Mouse (Mus musculus) liver, embryonic 13.5 days (tissue): ENCODE results near the gene Nhlrc1. TPM values are rescaled to one million over a fixed set of nuclear protein-coding genes. Genes with fewer than 3 reads are reported as not detected.

ENCODE experiments used
- ATAC-seq: fragments of 200-750 bp; cut with Nextera tagmentation; 2 replicates; pipeline ENCODE4 v1.8.0; 2017; ENCODE audit warnings: low read depth, mild to moderate bottlenecking, moderate number of reproducible peaks, moderate library complexity
- DNase-seq: peaks from one replicate; pipeline ENCODE4 v3.0.0; 2022
- H3K27ac ChIP-seq: fragments of 300-500 bp; sonication (generic); 2 replicates; pipeline ENCODE4 v1.5.1; 2015; ENCODE audit warnings: moderate library complexity, mild to moderate bottlenecking, inconsistent platforms
- H3K27me3 ChIP-seq: fragments of 300-500 bp; sonication (generic); 2 replicates; pipeline ENCODE4 v1.6.1; 2015; ENCODE audit warnings: mild to moderate bottlenecking, inconsistent platforms
- H3K36me3 ChIP-seq: fragments of 300-500 bp; sonication (generic); 2 replicates; pipeline ENCODE4 v1.6.1; 2015; ENCODE audit warnings: mild to moderate bottlenecking, inconsistent platforms
- H3K4me1 ChIP-seq: fragments of 300-500 bp; sonication (generic); replicated peaks from 2 replicates; pipeline ENCODE4 v1.6.1; 2015; ENCODE audit warnings: inconsistent platforms
- H3K4me2 ChIP-seq: fragments of 300-500 bp; sonication (generic); 2 replicates; pipeline ENCODE4 v1.6.1; 2015; ENCODE audit warnings: inconsistent platforms, mild to moderate bottlenecking, moderate library complexity
- H3K4me3 ChIP-seq: fragments of 300-500 bp; sonication (generic); replicated peaks from 2 replicates; pipeline ENCODE4 v1.5.1; 2015; ENCODE audit warnings: mild to moderate bottlenecking, inconsistent platforms
- H3K9ac ChIP-seq: fragments of 300-500 bp; sonication (generic); 2 replicates; pipeline ENCODE4 v1.6.1; 2015; ENCODE audit warnings: mild to moderate bottlenecking, inconsistent platforms
- H3K9me3 ChIP-seq: fragments of 300-500 bp; sonication (generic); replicated peaks from 2 replicates; pipeline ENCODE4 v1.6.1; 2016; ENCODE audit warnings: inconsistent platforms
- WGBS: fragments of 180-500 bp; shearing (Covaris S2); methylation state at CpG from one replicate; pipeline ENCODE4 v1.1.7; 2015; ENCODE audit not compliant: insufficient replicate concordance; 5-methylcytosine and 5-hydroxymethylcytosine counted together
- polyA plus RNA-seq: library from polyadenylated mRNA; unstranded; fragments of >200 nt; fragmentation: Nextera tagmentation; extraction: Ambion mirVana; gene quantifications from 2 replicates; pipeline ENCODE4 v1.2.1, GENCODE M21; 2015

The Nhlrc1 gene
- polyA plus RNA-seq, 1 experiment from 2014 or later = 0.63 TPM

DNA sequence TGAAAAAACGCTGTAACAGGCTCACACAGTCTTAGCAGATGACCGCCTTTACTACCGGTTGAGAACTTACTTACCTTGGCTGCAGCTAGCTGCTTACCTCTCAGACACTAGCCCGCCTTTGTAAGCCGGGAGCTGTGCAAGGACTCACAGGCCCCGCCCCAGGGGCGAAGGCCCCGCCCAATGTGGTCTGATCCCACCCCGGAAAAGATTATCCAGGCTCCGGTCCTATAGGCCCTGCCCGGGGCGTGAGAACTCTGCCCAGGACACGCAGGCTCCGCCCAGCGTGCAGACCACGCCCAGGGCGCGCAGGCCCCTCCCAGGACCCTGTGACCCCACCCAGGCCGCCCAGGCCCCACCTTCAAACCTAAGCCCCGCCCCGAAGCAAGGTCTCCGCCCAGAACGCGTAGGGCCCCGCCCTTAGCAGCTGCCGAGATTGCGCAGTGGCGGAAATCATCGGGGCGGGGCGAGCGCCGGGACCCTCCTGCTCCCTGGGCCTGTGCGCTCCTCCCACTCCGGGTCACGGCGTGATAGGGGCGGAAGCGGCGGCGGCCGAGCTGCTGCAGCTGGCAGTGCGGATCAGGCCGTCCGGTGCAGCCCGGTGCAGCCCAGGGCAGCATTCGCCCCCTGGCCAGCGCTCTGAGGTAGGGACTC lies 28.5 kb upstream of the Nhlrc1 start, which contains the start of gene Kdm1b:
Gene Kdm1b (plus strand): TSS at position 470 of the 651 bp plus-strand sequence.
- Histone ChIP-seq H3K9ac (peak within 1 kb of the TSS; percentile 83), H3K27ac (peak within 1 kb of the TSS; percentile 15; the same call in 1 of the 2 replicates), H3K27me3 (peaks cover 19% of the 10 kb centered on the region), H3K4me2 (peak within 1 kb of the TSS; percentile 93), H3K36me3 (no peaks in the 10 kb centered on the region), H3K4me3 (peak within 1 kb of the TSS; percentile 77), H3K9me3 (no peaks in the 10 kb centered on the region), H3K4me1 (peaks cover 30% of the 10 kb centered on the region)
- DNase-seq (peak; percentile 98), ATAC-seq (peak; percentile 95)
- WGBS = under 1% methylated on average over 48 of the region's 48 CpGs

DNA sequence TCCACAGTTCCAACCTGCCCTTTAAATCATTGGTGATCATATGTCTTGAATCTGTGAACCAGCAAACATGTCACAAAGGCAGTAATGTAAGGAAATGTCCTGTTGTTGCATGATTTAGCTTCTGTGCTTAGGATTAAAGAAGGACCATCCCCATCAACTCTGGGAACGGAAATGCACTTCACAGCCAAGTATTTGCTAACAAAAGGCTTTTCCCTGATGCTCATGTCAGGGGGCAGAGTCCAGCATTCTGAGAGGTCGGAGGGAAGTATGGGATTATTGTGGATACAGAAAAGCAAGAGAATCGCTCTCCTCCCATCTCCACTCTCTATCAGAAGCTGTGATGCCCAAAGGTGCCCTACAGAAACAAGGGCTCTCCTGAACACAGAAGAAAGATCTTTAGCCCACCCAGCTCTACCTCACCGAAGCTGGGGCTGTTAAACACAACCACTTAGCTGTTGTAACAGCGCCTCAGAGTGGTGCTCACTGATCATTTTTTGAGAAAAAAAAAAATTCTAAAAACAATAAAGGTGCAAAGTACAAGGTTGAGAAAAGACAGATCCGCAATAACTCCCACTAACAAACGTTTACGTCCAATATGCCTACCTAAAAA lies 27.5 kb upstream of the Nhlrc1 start:
- H3K27me3 ChIP-seq = peaks cover 19% of the 10 kb centered on the region
- H3K9ac ChIP-seq = peak overlapping the region; percentile 56
- H3K27ac ChIP-seq = no peak overlapping the region
- WGBS = 51% methylated on average over 8 of the region's 8 CpGs
- peak overlapping the region; percentile 93 for H3K4me2 ChIP-seq
- H3K36me3 ChIP-seq = no peaks in the 10 kb centered on the region
- H3K9me3 ChIP-seq = no peaks in the 10 kb centered on the region
- peak overlapping the region; percentile 77 for H3K4me3 ChIP-seq
- ATAC-seq = no peak
- peaks cover 30% of the 10 kb centered on the region for H3K4me1 ChIP-seq
- no peak for DNase-seq

DNA sequence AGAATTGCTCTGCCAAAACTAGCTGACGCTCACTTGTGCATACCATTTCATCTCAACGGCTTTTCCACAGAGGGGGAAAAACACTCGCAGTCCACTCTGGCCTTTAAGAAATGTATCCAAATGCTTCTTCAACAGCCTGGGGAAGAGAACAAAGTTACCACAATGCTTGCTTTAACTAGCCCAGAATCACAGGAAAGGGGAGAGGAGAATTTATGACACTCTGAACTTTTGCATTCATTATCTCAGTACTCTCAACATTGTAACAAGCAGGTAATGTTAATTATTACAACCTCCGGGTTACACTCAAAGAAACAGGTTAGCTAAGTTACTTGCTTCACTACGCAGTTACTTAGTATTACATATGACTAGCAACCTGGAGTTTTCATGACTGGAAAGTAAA lies 25.4 kb upstream of the Nhlrc1 start:
- peaks cover 30% of the 10 kb centered on the region for H3K4me1 ChIP-seq
- DNase-seq = no peak
- H3K9ac ChIP-seq = no peak overlapping the region
- no peak overlapping the region for H3K4me3 ChIP-seq
- H3K4me2 ChIP-seq = no peak overlapping the region
- ATAC-seq = no peak
- WGBS = 80% methylated on average over 5 of the region's 5 CpGs
- no peaks in the 10 kb centered on the region for H3K9me3 ChIP-seq
- peaks cover 12% of the 10 kb centered on the region for H3K27me3 ChIP-seq
- H3K27ac ChIP-seq = no peak overlapping the region
- no peaks in the 10 kb centered on the region for H3K36me3 ChIP-seq

DNA sequence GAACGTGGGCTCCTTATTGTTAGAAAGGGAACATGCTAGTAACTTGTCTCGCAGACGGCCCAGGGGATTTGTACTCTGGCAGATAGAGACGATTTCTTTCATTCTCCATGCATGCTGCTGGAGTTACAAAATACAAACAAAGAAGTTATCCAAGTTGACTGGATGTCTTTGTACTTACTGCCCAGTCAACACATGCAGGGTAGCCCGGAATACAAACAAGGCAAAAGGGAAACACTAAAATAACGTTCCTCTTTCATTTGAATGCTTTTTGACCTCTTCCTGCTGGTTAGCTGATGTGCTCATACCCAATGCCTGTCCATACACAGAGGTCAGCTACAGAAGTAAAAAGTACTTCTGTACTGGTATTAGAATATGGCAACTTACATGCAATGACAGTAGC lies 23.3 kb upstream of the Nhlrc1 start:
- ATAC-seq = no peak

DNA sequence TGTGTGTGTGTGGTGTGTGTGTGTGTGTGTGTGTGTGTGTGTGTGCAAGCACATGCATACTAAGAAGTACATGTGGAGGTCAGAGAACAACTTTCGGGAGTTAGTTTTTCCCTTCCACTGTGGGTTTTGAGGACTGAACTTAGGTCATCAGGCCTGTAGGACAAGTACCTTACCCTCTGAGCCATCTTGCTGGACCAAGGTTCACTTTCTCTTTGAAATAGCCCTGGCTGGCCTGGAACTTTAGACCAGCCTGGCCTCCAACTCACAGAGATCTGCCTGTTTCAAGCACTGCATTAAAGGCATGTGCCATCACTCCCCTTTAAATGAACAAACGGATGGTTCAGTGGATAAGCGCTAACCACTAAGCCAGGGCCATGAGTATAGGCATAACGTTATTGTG lies 19.0 kb upstream of the Nhlrc1 start:
- 75% methylated on average over 4 of the region's 4 CpGs for WGBS
- no peak for DNase-seq

More for the DNA sequence above, 23.3 kb upstream of the Nhlrc1 start:
- Histone ChIP-seq H3K27me3 (no peaks in the 10 kb centered on the region), H3K4me2 (no peak overlapping the region), H3K4me3 (no peak overlapping the region), H3K9me3 (no peaks in the 10 kb centered on the region), H3K27ac (no peak overlapping the region), H3K36me3 (no peaks in the 10 kb centered on the region), H3K4me1 (peaks cover 11% of the 10 kb centered on the region), H3K9ac (no peak overlapping the region)
- DNase-seq = no peak
- WGBS = 66% methylated on average over 6 of the region's 6 CpGs

DNA sequence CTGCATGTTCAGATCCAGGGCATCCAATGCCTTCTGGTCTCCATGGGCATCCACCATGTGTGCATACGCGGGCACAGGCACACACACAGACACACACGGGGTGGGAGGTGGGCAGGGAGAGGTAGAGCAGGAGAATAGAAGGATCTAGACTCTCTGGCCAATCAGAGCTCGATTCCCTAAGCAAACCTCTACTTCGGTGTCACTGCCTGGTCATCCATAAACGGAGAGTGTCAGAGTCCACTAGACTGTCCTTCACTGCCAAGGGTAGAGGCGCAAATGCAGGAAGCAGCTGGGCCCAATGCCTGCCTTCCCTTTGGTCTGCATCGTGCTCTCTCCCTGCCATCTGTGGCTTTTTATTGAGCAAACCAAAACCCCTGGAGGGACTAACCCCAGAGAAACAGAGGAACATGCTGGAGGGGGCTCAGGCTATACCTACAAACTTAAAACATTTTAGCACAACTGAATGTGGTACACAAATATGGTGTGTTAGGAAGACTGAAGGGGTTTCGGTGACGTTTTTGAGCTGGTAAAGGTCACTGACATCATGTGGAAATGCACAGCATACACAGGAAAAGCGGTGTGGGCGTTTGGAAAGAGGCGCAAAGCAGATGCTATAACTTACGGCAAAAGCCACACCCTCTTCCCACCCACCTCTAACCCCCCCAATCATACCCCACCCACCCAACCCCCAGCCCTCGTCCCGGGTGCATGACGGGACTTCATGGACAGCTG lies 15.9 kb upstream of the Nhlrc1 start:
- Histone ChIP-seq H3K27me3 (no peaks in the 10 kb centered on the region), H3K4me1 (0 out of 2 replicates have a peak, but pooled peaks cover 2% of the 10 kb centered on the region), H3K27ac (no peak overlapping the region), H3K36me3 (no peaks in the 10 kb centered on the region), H3K4me2 (no peak overlapping the region), H3K9ac (no peak overlapping the region), H3K4me3 (no peak overlapping the region), H3K9me3 (no peaks in the 10 kb centered on the region)
- DNase-seq (no peak), ATAC-seq (no peak)
- 70% methylated on average over 17 of the region's 17 CpGs for WGBS

More for the DNA sequence above, 19.0 kb upstream of the Nhlrc1 start:
- H3K4me3 ChIP-seq = no peak overlapping the region
- H3K9ac ChIP-seq = no peak overlapping the region
- H3K27me3 ChIP-seq = no peaks in the 10 kb centered on the region
- no peaks in the 10 kb centered on the region for H3K9me3 ChIP-seq
- no peak overlapping the region for H3K4me2 ChIP-seq
- H3K4me1 ChIP-seq = 0 out of 2 replicates have a peak, but pooled peaks cover 2% of the 10 kb centered on the region
- no peak overlapping the region for H3K27ac ChIP-seq
- H3K36me3 ChIP-seq = no peaks in the 10 kb centered on the region
- no peak for ATAC-seq

DNA sequence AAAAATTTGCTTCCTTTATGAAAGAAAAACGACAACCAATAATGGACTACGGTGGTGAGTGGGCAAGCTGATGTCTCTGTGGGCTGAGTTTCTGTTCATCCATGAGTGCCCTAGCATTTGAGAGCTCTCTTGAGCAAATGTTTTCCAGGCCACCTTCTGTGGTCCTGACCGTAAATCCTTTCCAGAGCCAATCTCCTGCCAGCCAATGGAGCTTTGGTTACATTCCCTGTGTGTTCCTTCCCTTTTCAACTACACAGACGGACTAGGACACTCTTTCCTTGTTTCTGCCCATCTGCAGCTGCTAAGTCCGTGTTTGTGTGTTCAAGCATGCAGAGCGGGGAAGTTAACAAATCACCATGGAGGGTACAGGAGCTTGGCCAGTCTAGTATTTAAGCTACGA lies 6.1 kb upstream of the Nhlrc1 start:
- Histone ChIP-seq H3K27me3 (0 out of 2 replicates have a peak, but pooled peaks cover 2% of the 10 kb centered on the region), H3K36me3 (no peaks in the 10 kb centered on the region), H3K4me2 (no peak overlapping the region), H3K9ac (no peak overlapping the region), H3K4me3 (no peak overlapping the region), H3K4me1 (no peaks in the 10 kb centered on the region), H3K27ac (no peak overlapping the region), H3K9me3 (no peaks in the 10 kb centered on the region)
- ATAC-seq = no peak
- DNase-seq = no peak
- WGBS = 65% methylated on average over 7 of the region's 7 CpGs

DNA sequence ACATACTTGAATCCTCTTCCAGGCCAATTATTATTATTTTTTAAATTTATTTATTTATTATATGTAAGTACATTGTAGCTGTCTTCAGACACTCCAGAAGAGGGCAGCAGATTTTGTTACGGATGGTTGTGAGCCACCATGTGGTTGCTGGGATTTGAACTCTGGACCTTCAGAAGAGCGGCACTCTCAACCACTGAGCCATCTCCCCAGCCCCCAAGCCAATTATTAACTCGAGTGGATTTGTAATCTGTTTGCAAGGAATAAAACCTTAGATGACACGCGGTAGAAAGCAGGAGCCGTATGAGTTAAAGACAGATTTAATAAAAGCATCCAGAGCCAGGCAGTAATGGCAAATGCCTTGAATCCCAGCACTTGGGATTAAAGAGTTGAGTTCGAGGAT lies 5.1 kb upstream of the Nhlrc1 start:
- H3K27me3 ChIP-seq = 0 out of 2 replicates have a peak, but pooled peaks cover 2% of the 10 kb centered on the region
- no peak overlapping the region for H3K27ac ChIP-seq
- H3K4me2 ChIP-seq = no peak overlapping the region
- no peak overlapping the region for H3K4me3 ChIP-seq
- no peak overlapping the region for H3K9ac ChIP-seq
- no peak for DNase-seq
- 64% methylated on average over 7 of the region's 7 CpGs for WGBS
- H3K9me3 ChIP-seq = no peaks in the 10 kb centered on the region
- peaks cover under 1% of the 10 kb centered on the region for H3K4me1 ChIP-seq
- H3K36me3 ChIP-seq = no peaks in the 10 kb centered on the region
- ATAC-seq = no peak

DNA sequence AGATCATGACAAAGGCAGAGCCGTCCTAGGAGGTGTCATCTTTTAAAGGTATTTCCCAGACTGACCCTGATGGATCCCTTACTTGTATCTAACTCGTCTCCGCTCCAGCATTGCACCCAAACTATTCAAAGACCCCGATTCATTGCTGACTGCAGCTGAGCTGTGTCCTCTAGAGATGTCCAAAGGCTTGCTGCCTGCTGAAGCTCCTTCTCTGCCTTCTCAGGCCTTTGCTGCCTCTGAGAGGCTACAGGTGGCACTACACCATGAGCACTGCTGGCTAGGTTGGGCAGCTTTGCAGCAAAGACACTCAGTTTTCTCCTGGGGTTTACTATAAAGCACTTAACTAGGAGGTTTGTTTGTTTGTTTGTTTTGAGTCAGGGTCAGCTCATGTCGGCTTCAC lies 2.6 kb upstream of the Nhlrc1 start:
- peaks cover 24% of the 10 kb centered on the region for H3K27me3 ChIP-seq
- ATAC-seq = no peak

DNA sequence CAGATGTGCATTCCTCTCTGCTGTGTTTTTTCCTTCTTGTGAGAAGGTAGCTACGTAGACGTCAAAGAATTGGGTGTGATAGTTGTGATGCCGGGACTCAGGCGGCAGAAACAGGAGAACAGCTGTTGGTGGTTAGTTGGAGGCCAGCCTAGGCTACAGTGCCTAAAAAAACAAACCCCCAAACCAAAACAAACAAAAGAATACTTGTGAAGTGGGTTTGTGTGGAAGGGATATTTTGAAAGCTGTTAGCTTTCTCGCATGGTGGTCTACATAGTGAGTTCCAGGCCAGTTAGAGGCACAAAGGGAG lies 498 bp upstream of the Nhlrc1 start:
- Histone ChIP-seq H3K4me3 (no peak overlapping the region; the same call in 1 of the 2 replicates), H3K27me3 (peaks cover 24% of the 10 kb centered on the region), H3K36me3 (no peaks in the 10 kb centered on the region), H3K27ac (no peak overlapping the region), H3K9me3 (no peaks in the 10 kb centered on the region), H3K4me2 (peak overlapping the region; percentile 89), H3K4me1 (peaks cover 10% of the 10 kb centered on the region), H3K9ac (no peak overlapping the region)
- 72% methylated on average over 5 of the region's 5 CpGs for WGBS
- DNase-seq (no peak), ATAC-seq (no peak)

More for the DNA sequence above, 2.6 kb upstream of the Nhlrc1 start:
- Histone ChIP-seq H3K9ac (no peak overlapping the region), H3K4me1 (peaks cover 10% of the 10 kb centered on the region), H3K27ac (no peak overlapping the region), H3K4me3 (no peak overlapping the region), H3K4me2 (no peak overlapping the region), H3K9me3 (no peaks in the 10 kb centered on the region), H3K36me3 (no peaks in the 10 kb centered on the region)
- no peak for DNase-seq
- 42% methylated on average over 5 of the region's 5 CpGs for WGBS

DNA sequence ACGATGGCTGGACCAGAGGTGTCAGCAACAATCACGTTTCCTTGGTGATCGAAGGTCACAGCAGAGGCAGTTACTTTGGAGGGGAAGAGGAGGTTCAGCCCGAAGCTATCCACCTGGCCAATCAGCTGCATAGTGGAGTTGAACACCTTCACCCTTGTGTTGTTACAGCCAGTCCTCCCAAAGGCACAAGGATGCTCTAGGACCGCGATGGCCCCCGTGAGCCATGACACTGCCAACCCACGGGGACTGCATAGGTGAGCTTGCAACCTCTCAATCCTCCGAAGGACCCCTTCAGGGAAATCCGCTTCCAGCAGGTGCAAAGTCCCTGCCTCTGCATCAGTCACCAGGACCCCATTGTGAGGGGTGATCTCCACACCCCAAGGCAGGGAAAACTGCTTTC lies 910 bp downstream of the Nhlrc1 start:
- Histone ChIP-seq H3K4me2 (peak overlapping the region; percentile 89), H3K9ac (no peak overlapping the region), H3K9me3 (no peaks in the 10 kb centered on the region), H3K4me1 (peaks cover 10% of the 10 kb centered on the region), H3K27me3 (peaks cover 24% of the 10 kb centered on the region), H3K36me3 (no peaks in the 10 kb centered on the region), H3K27ac (no peak overlapping the region), H3K4me3 (peak overlapping the region; percentile 63)
- ATAC-seq (no peak), DNase-seq (no peak)
- WGBS = 47% methylated on average over 10 of the region's 10 CpGs
